Mouse (Mus musculus): ENCODE data around the gene Rxfp1.
"Not testable (repeated sequence)": the region's sequence is repeated elsewhere in the genome, so short reads cannot be mapped to it uniquely, and the experiment has no call there.

The Rxfp1 gene

GRCm38 (mm10) chr3:79737780-79738179 is at the start of gene Rxfp1:
Rxfp1 (minus strand) TSS chr3:79737880.
- no peak for DNase-seq

- DNase-seq: no peak
Measured at GRCm38 (mm10) chr3:79784362-79784736, 46.7 kb upstream of the Rxfp1 start.

- no peak for DNase-seq
Measured at GRCm38 (mm10) chr3:79783630-79784361, 46.1 kb upstream of the Rxfp1 start.

- no peak for DNase-seq
Measured at GRCm38 (mm10) chr3:79772701-79773100, 35.0 kb upstream of the Rxfp1 start.

- no peak for DNase-seq
Measured at GRCm38 (mm10) chr3:79753736-79754135, 16.1 kb upstream of the Rxfp1 start.

GRCm38 (mm10) chr3:79746585-79746984 is 8.9 kb upstream of the Rxfp1 start:
- no peak for DNase-seq

GRCm38 (mm10) chr3:79745101-79745500 is 7.4 kb upstream of the Rxfp1 start:
- no peak for DNase-seq

- DNase-seq: no peak
Measured at GRCm38 (mm10) chr3:79744415-79744814, 6.7 kb upstream of the Rxfp1 start.

- peak; percentile 16 to 35 for DNase-seq
Measured at GRCm38 (mm10) chr3:79740351-79740750, 2.7 kb upstream of the Rxfp1 start.

- peak; percentile 46 to 53 for DNase-seq
Measured at GRCm38 (mm10) chr3:79738451-79738850, 771 bp upstream of the Rxfp1 start.

GRCm38 (mm10) chr3:79726506-79727075 is 11.1 kb downstream of the Rxfp1 start:
- no peak for DNase-seq

GRCm38 (mm10) chr3:79720756-79721484 is 16.8 kb downstream of the Rxfp1 start:
- DNase-seq: no peak

- DNase-seq: peak; percentile 51 to 60
Measured at GRCm38 (mm10) chr3:79706436-79706835, 31.2 kb downstream of the Rxfp1 start.

GRCm38 (mm10) chr3:79703135-79703534 is 34.5 kb downstream of the Rxfp1 start:
- DNase-seq: no peak

- no peak for DNase-seq
Measured at GRCm38 (mm10) chr3:79691957-79692356, 45.7 kb downstream of the Rxfp1 start.

GRCm38 (mm10) chr3:79690111-79690651 is 47.5 kb downstream of the Rxfp1 start:
- DNase-seq: no peak

- DNase-seq: not testable (repeated sequence)
Measured at GRCm38 (mm10) chr3:79688101-79688500, 49.6 kb downstream of the Rxfp1 start.

- DNase-seq: no peak
Measured at GRCm38 (mm10) chr3:79683529-79683928, 54.2 kb downstream of the Rxfp1 start.

- no peak for DNase-seq
Measured at GRCm38 (mm10) chr3:79682351-79683132, 55.1 kb downstream of the Rxfp1 start.

GRCm38 (mm10) chr3:79676411-79676810 is 61.3 kb downstream of the Rxfp1 start:
- DNase-seq: no peak

- no peak for DNase-seq
Measured at GRCm38 (mm10) chr3:79674641-79675040, 63.0 kb downstream of the Rxfp1 start.

- peak; percentile 62 to 75 for DNase-seq
Measured at GRCm38 (mm10) chr3:79673082-79673481, 64.6 kb downstream of the Rxfp1 start.

- DNase-seq: no peak
Measured at GRCm38 (mm10) chr3:79672188-79672587, 65.5 kb downstream of the Rxfp1 start.

Data from cerebellum, postnatal 36 days (tissue).